Mouse (Mus musculus): ENCODE measurements at regions not wholly inside any gene's neighbourhood (a gene's known extent, or its start where the extent isn't known, plus 50 kb on each side); places are given as distances from the start of the nearest gene placed in this dataset.
"Not testable (repeated sequence)": the region's sequence is repeated elsewhere in the genome, so short reads cannot be mapped to it uniquely, and the experiment has no call there.

DNA sequence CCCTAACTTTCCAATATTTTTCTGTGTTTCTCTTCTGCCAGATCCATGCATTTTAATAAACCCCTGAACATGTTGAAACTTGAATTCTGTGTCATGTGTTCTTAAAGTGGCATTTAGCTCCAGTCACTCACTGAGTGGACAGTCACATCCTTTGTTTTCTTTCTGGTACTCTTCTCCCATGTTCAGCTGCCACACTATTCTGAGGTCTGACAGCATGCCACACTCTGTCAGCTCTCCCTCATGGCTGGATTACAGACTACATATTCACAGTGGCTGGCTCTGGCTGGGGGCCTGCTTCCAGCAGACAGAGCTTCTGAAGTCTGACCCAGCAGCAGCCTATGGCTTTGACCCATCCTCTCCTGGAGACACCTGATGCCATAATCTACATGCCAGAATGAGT, 73.4 kb upstream of the Arhgap42 start:
- DNase-seq (ENCODE audit: low spot score), result peak; percentile 26
- peaks cover 16% of the 10 kb centered on the region for H3K4me1 ChIP-seq
- no peaks in the 10 kb centered on the region for H3K27me3 ChIP-seq (replicated peaks; ENCODE audit: low read depth, poor library complexity, severe bottlenecking)
- H3K27ac ChIP-seq (replicated peaks), result peak overlapping the region; percentile 72
- no peaks in the 10 kb centered on the region for H3K9me3 ChIP-seq
- no peak overlapping the region for H3K4me3 ChIP-seq
- no peaks in the 10 kb centered on the region for H3K36me3 ChIP-seq (replicated peaks)

DNA sequence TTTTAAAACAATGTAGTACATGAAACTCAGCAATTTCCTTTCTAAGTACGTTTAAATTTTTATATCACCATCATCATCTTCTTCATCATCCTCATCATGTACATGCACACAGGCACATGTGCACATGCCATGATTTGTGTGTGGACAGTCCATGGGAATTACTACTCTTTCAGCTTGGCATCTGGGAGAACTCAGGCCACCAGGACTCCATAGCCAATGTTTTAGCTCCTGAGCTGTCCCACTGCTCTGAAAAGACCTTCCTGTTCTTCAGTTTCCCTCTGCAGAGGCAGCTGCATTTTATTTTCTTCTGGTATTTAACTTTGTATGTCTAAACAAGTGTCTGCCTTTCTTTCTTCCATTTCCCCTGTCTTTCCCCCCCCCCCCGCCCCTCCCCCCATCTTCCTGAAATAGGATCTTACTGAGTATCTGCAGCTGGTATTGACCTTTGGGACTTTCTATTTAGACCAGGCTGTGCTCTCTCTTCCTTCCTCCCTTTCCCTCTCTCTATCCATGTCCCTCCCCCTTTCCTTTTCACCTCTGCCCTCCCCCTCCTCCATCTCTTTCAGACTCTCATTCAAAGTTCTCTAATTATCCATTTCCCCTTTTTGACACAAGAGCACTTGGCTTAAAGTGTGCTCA, 72.8 kb upstream of the Arhgap42 start:
- DNase-seq (ENCODE audit: low spot score), result peak; percentile 56
- Histone ChIP-seq H3K9me3 (no peaks in the 10 kb centered on the region), H3K27me3 (replicated peaks; ENCODE audit: low read depth, poor library complexity, severe bottlenecking) (no peaks in the 10 kb centered on the region), H3K27ac (replicated peaks) (peak overlapping the region; percentile 72; the same call in 1 of the 2 replicates), H3K36me3 (replicated peaks) (no peaks in the 10 kb centered on the region), H3K4me3 (no peak overlapping the region), H3K4me1 (peaks cover 16% of the 10 kb centered on the region)
- WGBS, result 51% methylated on average over 2 of the region's 2 CpGs

DNA sequence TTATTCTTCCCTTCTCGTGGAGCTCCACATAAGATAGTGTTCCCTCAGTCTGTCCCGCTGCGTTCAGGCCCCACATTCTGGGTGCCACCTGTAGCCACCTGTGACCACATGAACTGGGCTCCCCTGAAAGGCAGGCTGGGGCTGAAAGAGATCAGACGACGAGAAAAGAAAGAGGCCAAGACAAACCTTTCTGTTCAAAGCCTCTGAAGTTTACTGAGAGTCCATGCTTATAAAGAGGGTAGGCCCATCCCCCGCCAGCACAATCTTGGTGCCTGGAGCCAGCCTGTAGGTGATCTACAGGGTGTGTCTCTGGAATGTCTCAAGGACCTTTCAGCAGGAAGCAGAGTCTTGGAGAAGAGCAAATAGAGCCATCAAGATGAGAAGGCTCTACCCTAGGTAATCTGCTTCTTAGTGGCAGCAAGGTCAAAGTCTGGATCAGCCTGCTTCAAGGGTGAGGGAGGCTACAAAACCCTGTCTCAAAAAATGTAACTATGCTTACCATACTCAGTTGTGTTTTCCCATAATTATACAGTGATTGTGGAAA, 72.2 kb upstream of the Arhgap42 start:
- WGBS, result 81% methylated on average over 6 of the region's 6 CpGs
- not testable (repeated sequence) for H3K27ac ChIP-seq (replicated peaks); H3K27me3 ChIP-seq (replicated peaks; ENCODE audit: low read depth, poor library complexity, severe bottlenecking); H3K36me3 ChIP-seq (replicated peaks); DNase-seq (ENCODE audit: low spot score); H3K9me3 ChIP-seq; H3K4me3 ChIP-seq
- H3K4me1 ChIP-seq, result peaks cover 16% of the 10 kb centered on the region

DNA sequence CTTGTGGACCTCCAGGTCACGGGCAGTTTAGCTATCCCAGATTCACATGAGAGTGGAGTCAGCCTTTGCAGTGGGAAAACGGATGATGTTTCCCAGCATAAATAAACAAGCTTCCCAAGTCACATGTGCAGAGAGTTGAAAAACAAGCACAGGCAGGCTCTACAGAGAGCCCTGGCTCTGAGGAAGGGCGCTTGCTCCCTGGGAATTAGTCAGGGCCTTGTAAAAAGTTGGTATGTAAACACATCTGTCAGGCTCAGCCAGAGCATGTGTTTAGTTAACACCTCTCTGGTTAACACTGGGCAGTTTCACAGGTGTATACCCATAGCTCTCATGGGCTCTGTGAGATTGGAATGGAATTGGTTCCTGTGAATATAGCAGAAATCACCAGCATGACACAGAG, 51.9 kb upstream of the Arhgap42 start:
- 55% methylated on average over 3 of the region's 3 CpGs for WGBS
- Histone ChIP-seq H3K36me3 (replicated peaks) (no peaks in the 10 kb centered on the region), H3K27ac (replicated peaks) (no peak overlapping the region), H3K4me3 (no peak overlapping the region), H3K4me1 (0 out of 2 replicates have a peak, but pooled peaks cover 6% of the 10 kb centered on the region), H3K27me3 (replicated peaks; ENCODE audit: low read depth, poor library complexity, severe bottlenecking) (no peaks in the 10 kb centered on the region), H3K9me3 (no peaks in the 10 kb centered on the region)
- peak; percentile 25 for DNase-seq (ENCODE audit: low spot score)

DNA sequence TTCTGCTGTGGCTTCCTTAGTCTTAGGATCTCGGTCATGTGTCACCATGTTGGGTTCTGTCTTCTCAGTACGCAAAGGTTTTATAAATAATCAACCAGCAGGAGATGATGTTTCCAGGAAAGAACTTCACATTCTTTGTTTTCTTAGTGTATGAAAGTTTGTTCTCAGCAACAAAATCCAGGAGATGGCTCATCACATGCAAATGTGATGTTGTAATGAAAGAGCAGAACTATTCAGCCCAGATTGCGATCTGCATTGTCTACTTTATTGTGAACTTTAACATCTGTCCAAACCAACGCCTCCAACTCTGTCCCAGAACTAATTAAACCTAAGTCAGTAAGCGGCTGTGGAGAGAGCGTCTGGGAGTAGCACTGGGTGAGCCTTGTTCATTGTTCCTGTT, 50.7 kb upstream of the Arhgap42 start:
- 60% methylated on average over 6 of the region's 6 CpGs for WGBS
- H3K4me1 ChIP-seq, result 0 out of 2 replicates have a peak, but pooled peaks cover 6% of the 10 kb centered on the region

More for the DNA sequence above, 50.7 kb upstream of the Arhgap42 start:
- Histone ChIP-seq H3K27ac (replicated peaks) (no peak overlapping the region), H3K9me3 (no peaks in the 10 kb centered on the region), H3K4me3 (no peak overlapping the region), H3K27me3 (replicated peaks; ENCODE audit: low read depth, poor library complexity, severe bottlenecking) (no peaks in the 10 kb centered on the region), H3K36me3 (replicated peaks) (no peaks in the 10 kb centered on the region)
- DNase-seq (ENCODE audit: low spot score), result no peak

All from embryonic facial prominence, embryonic 10.5 days (tissue).